Mouse (Mus musculus): ENCODE measurements at regions not wholly inside any gene's neighbourhood (a gene's known extent, or its start where the extent isn't known, plus 50 kb on each side); places are given as distances from the start of the nearest gene placed in this dataset.
"Not testable (repeated sequence)": the region's sequence is repeated elsewhere in the genome, so short reads cannot be mapped to it uniquely, and the experiment has no call there.

GRCm38 (mm10) chr2:17946047-17946446 is 50.7 kb downstream of the H2al2a start:
- Histone ChIP-seq H3K36me3 (ENCODE audit: control insufficient read depth, insufficient read depth, low read length) (no peaks in the 10 kb centered on the region), H3K9ac (ENCODE audit: low read length) (no peak overlapping the region), H3K4me3 (ENCODE audit: low read depth, low read length) (no peak overlapping the region), H3K27me3 (ENCODE audit: control insufficient read depth, insufficient read depth, low read length) (no peaks in the 10 kb centered on the region), H3K9me3 (ENCODE audit: control insufficient read depth, low read length) (no peaks in the 10 kb centered on the region), H3K27ac (ENCODE audit: low read depth, low read length) (no peak overlapping the region), H3K4me1 (ENCODE audit: control insufficient read depth, insufficient read depth, low read length) (no peaks in the 10 kb centered on the region), H3K4me2 (no peak overlapping the region)
- no peak for DNase-seq (ENCODE audit: low spot score, missing footprints)
- 76% methylated on average over 12 of the region's 12 CpGs for WGBS
- ATAC-seq (ENCODE audit: low FRiP score): no peak

GRCm38 (mm10) chr2:17945369-17945915 is 51.3 kb downstream of the H2al2a start:
- no peak for ATAC-seq (ENCODE audit: low FRiP score)
- H3K27ac ChIP-seq (ENCODE audit: low read depth, low read length): no peak overlapping the region
- 88% methylated on average over 7 of the region's 7 CpGs for WGBS

GRCm38 (mm10) chr2:17943506-17943905 is 53.3 kb downstream of the H2al2a start:
- WGBS: 95% methylated on average over 11 of the region's 11 CpGs
- Histone ChIP-seq H3K36me3 (ENCODE audit: control insufficient read depth, insufficient read depth, low read length) (no peaks in the 10 kb centered on the region), H3K9me3 (ENCODE audit: control insufficient read depth, low read length) (no peaks in the 10 kb centered on the region), H3K27ac (ENCODE audit: low read depth, low read length) (no peak overlapping the region), H3K4me2 (no peak overlapping the region), H3K4me1 (ENCODE audit: control insufficient read depth, insufficient read depth, low read length) (no peaks in the 10 kb centered on the region; the same call in 1 of the 2 replicates), H3K9ac (ENCODE audit: low read length) (no peak overlapping the region), H3K27me3 (ENCODE audit: control insufficient read depth, insufficient read depth, low read length) (no peaks in the 10 kb centered on the region), H3K4me3 (ENCODE audit: low read depth, low read length) (no peak overlapping the region)
- ATAC-seq (ENCODE audit: low FRiP score) (no peak), DNase-seq (ENCODE audit: low spot score, missing footprints) (no peak)

More at GRCm38 (mm10) chr2:17945369-17945915, 51.3 kb downstream of the H2al2a start:
- no peaks in the 10 kb centered on the region for H3K4me1 ChIP-seq (ENCODE audit: control insufficient read depth, insufficient read depth, low read length)
- H3K9ac ChIP-seq (ENCODE audit: low read length): no peak overlapping the region
- no peaks in the 10 kb centered on the region for H3K9me3 ChIP-seq (ENCODE audit: control insufficient read depth, low read length)
- H3K36me3 ChIP-seq (ENCODE audit: control insufficient read depth, insufficient read depth, low read length): no peaks in the 10 kb centered on the region
- no peak for DNase-seq (ENCODE audit: low spot score, missing footprints)
- H3K27me3 ChIP-seq (ENCODE audit: control insufficient read depth, insufficient read depth, low read length): no peaks in the 10 kb centered on the region
- H3K4me2 ChIP-seq: no peak overlapping the region
- no peak overlapping the region for H3K4me3 ChIP-seq (ENCODE audit: low read depth, low read length)

DNA sequence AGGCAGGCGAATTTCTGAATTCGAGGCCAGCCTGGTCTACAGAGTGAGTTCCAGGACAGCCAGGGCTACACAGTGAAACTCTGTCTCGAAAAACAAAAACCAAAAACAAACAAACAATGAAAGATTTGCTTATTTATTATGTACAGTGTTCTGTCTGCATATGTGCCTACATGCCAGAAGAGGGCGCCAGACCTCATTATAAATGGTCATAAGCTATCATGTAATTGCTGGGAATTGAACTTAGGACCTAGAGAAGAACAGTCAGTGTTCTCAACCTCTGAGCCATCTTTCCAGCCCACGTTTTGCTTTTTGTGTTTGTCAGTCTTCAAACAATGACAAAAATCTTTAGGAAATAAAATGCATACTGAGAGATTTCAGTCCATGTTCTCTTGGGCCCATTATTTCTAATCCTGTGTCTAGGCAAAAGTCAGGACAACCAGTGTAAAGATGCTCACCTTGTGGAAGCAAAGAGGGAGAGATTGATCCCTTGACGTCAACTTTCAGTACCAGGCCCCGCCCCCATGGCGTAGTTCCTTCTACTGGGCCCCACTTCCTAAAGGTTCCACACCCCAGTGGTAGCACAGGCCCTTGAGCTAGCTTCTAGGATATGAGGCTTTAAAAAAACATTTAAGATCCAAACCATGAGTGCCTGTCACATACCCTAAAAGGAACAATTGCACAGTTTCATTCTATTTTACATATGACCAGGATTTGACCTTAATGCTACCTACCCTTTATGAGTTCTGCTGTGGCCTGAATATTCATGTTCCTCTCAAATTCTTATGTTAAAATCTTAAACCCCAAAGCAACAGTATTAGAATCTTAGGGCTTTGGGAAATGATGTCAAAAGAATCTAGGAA is 54.0 kb downstream of the H2al2a start:
- no peak for DNase-seq (ENCODE audit: low spot score, missing footprints)
- no peak overlapping the region for H3K9ac ChIP-seq (ENCODE audit: low read length)
- WGBS: 78% methylated on average over 8 of the region's 8 CpGs
- no peaks in the 10 kb centered on the region; the same call in 1 of the 2 replicates for H3K4me1 ChIP-seq (ENCODE audit: control insufficient read depth, insufficient read depth, low read length)
- H3K27ac ChIP-seq (ENCODE audit: low read depth, low read length): no peak overlapping the region
- no peak overlapping the region for H3K4me3 ChIP-seq (ENCODE audit: low read depth, low read length)
- no peaks in the 10 kb centered on the region for H3K27me3 ChIP-seq (ENCODE audit: control insufficient read depth, insufficient read depth, low read length)
- no peaks in the 10 kb centered on the region for H3K36me3 ChIP-seq (ENCODE audit: control insufficient read depth, insufficient read depth, low read length)
- no peak overlapping the region for H3K4me2 ChIP-seq
- no peak for ATAC-seq (ENCODE audit: low FRiP score)
- H3K9me3 ChIP-seq (ENCODE audit: control insufficient read depth, low read length): no peaks in the 10 kb centered on the region

DNA sequence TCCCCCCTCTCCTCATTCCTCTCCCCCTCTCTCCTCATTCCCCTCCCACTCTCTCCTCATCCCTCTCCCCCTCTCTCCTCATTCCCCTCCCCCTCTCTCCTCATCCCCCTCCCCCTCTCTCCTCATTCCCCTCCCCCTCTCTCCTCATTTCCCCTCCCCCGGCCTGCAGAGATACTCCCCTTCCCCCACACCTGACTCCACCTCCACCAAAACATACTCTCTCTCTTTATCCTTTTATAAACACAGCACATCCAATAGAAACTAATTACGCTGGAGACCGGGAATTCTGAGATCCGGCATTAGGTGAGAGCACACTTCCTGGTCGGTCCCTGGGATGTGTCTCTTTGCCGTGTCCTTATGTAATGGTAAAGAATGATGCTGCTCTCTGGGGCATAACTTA is 54.8 kb downstream of the H2al2a start:
- Histone ChIP-seq H3K4me1 (ENCODE audit: control insufficient read depth, insufficient read depth, low read length) (no peaks in the 10 kb centered on the region; the same call in 1 of the 2 replicates), H3K4me2 (no peak overlapping the region), H3K4me3 (ENCODE audit: low read depth, low read length) (no peak overlapping the region), H3K27ac (ENCODE audit: low read depth, low read length) (no peak overlapping the region), H3K27me3 (ENCODE audit: control insufficient read depth, insufficient read depth, low read length) (no peaks in the 10 kb centered on the region), H3K9me3 (ENCODE audit: control insufficient read depth, low read length) (no peaks in the 10 kb centered on the region), H3K9ac (ENCODE audit: low read length) (no peak overlapping the region), H3K36me3 (ENCODE audit: control insufficient read depth, insufficient read depth, low read length) (no peaks in the 10 kb centered on the region)
- 92% methylated on average over 6 of the region's 6 CpGs for WGBS
- ATAC-seq (ENCODE audit: low FRiP score): no peak
- no peak for DNase-seq (ENCODE audit: low spot score, missing footprints)

GRCm38 (mm10) chr2:17939857-17940848 is 56.6 kb downstream of the H2al2a start:
- WGBS: 65% methylated on average over 13 of the region's 16 CpGs
- H3K9ac ChIP-seq (ENCODE audit: low read length); H3K36me3 ChIP-seq (ENCODE audit: control insufficient read depth, insufficient read depth, low read length); H3K4me3 ChIP-seq (ENCODE audit: low read depth, low read length); H3K4me1 ChIP-seq (ENCODE audit: control insufficient read depth, insufficient read depth, low read length); H3K27ac ChIP-seq (ENCODE audit: low read depth, low read length); DNase-seq (ENCODE audit: low spot score, missing footprints); H3K27me3 ChIP-seq (ENCODE audit: control insufficient read depth, insufficient read depth, low read length); H3K9me3 ChIP-seq (ENCODE audit: control insufficient read depth, low read length); H3K4me2 ChIP-seq: not testable (repeated sequence)
- ATAC-seq (ENCODE audit: low FRiP score): peak; percentile 68

DNA sequence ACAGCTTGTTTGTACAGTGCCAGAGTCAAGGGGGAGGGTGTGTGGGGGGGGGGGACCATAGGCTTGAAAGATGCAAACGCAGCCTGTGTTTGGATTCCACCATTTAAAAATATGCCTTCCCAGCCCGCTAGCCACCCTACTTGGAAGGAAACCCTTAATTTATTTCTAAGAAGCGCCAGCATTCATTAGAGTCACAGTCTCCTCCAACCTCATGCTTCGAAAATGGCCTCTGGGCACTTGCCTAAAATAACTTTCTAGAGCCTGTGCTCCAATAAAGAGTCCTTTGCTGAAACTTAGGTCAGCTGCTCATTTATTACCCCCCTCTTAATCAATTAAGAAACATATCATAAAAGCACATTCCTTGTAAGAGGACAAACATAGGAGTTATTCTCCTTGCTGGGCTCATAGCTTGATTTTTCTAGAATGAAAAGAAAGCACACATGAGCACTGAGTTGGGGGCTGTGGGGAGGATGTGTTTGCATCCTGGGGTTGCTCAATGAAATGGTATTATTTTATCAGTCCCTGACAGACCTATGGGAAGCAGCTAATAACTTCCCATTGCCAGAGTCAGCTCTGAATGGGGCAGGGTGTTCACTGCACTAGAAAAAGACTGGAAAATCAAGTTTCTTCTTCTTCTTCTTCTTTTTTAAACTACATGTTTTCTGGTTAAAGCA is 57.4 kb downstream of the H2al2a start:
- H3K27me3 ChIP-seq (ENCODE audit: control insufficient read depth, insufficient read depth, low read length): no peaks in the 10 kb centered on the region
- no peak overlapping the region for H3K4me2 ChIP-seq
- H3K9me3 ChIP-seq (ENCODE audit: control insufficient read depth, low read length): no peaks in the 10 kb centered on the region
- DNase-seq (ENCODE audit: low spot score, missing footprints) (no peak), ATAC-seq (ENCODE audit: low FRiP score) (no peak)
- H3K4me3 ChIP-seq (ENCODE audit: low read depth, low read length): no peak overlapping the region
- WGBS: 75% methylated on average over 4 of the region's 4 CpGs
- no peaks in the 10 kb centered on the region; the same call in 1 of the 2 replicates for H3K4me1 ChIP-seq (ENCODE audit: control insufficient read depth, insufficient read depth, low read length)
- H3K36me3 ChIP-seq (ENCODE audit: control insufficient read depth, insufficient read depth, low read length): no peaks in the 10 kb centered on the region
- no peak overlapping the region for H3K9ac ChIP-seq (ENCODE audit: low read length)
- H3K27ac ChIP-seq (ENCODE audit: low read depth, low read length): no peak overlapping the region

DNA sequence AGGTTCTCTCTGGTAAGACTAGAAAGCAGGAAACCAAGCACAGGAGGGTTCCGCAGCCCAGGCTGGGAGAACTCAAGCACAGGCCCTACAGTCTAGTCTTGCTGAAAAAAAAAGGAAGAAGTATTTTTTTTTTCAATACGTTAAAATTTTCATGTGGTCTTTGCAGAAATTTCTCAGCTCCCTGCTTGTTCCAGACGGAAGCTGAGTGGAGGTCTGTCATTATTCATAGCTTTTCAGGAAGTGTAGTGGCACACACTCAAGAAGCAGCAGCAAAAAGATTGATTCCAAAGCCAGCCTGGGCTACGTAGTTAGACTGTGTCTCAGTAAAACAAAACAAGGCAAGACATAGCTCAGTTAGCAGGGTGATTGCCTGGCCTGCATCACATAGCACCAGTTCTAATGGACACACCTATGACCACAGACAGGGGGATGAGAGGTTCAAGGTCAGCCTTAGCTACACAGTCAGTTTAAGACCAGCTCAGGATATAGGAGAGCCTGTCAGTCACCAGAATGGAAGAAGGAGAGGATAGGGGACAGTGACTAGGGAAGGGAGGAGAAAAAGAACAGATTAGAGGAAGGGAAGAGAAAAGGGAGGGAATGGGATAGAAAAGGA is 60.1 kb downstream of the H2al2a start:
- Histone ChIP-seq H3K4me1 (ENCODE audit: control insufficient read depth, insufficient read depth, low read length) (peaks cover 15% of the 10 kb centered on the region), H3K27ac (ENCODE audit: low read depth, low read length) (no peak overlapping the region), H3K4me3 (ENCODE audit: low read depth, low read length) (no peak overlapping the region), H3K36me3 (ENCODE audit: control insufficient read depth, insufficient read depth, low read length) (no peaks in the 10 kb centered on the region), H3K4me2 (no peak overlapping the region), H3K9me3 (ENCODE audit: control insufficient read depth, low read length) (no peaks in the 10 kb centered on the region), H3K27me3 (ENCODE audit: control insufficient read depth, insufficient read depth, low read length) (no peaks in the 10 kb centered on the region), H3K9ac (ENCODE audit: low read length) (no peak overlapping the region)
- ATAC-seq (ENCODE audit: low FRiP score) (no peak), DNase-seq (ENCODE audit: low spot score, missing footprints) (no peak)
- WGBS: 88% methylated on average over 4 of the region's 4 CpGs

All from midbrain, embryonic 11.5 days (tissue).